Mouse (Mus musculus) liver, postnatal 0 days (tissue): ENCODE measurements around the gene Trem2. TPM values are rescaled to one million over a fixed set of nuclear protein-coding genes. Genes with fewer than 3 reads are reported as not detected.
"Not testable (repeated sequence)": the region's sequence is repeated elsewhere in the genome, so short reads cannot be mapped to it uniquely, and the experiment has no call there.

Experiments
- ATAC-seq: fragments of 200-750 bp; cut with Nextera tagmentation; 2 replicates; pipeline ENCODE4 v1.8.0; 2017; ENCODE audit warnings: mild to moderate bottlenecking, moderate library complexity
- DNase-seq: peaks from one replicate; pipeline ENCODE4 v3.0.0-alpha.2; 2016
- H3K27ac ChIP-seq: fragments of 300-500 bp; sonication (generic); 2 replicates; pipeline ENCODE4 v1.5.1; 2014; ENCODE audit warnings: antibody characterized with exemption, moderate library complexity, mild to moderate bottlenecking, low read depth
- H3K27me3 ChIP-seq: fragments of 300-500 bp; sonication (generic); 2 replicates; pipeline ENCODE4 v1.6.1; 2014; ENCODE audit warnings: low read length, control low read depth, mixed read lengths; ENCODE audit not compliant: insufficient read depth
- H3K36me3 ChIP-seq: fragments of 300-500 bp; sonication (generic); replicated peaks from 2 replicates; pipeline ENCODE4 v1.6.1; 2014; ENCODE audit warnings: mild to moderate bottlenecking, control low read depth, low read length, moderate library complexity, mixed read lengths; ENCODE audit not compliant: insufficient read depth
- H3K4me1 ChIP-seq: fragments of 300-500 bp; sonication (generic); 2 replicates; pipeline ENCODE4 v1.6.1; 2014; ENCODE audit warnings: antibody characterized with exemption, mild to moderate bottlenecking, control low read depth; ENCODE audit not compliant: insufficient read depth
- H3K4me2 ChIP-seq: fragments of 300-500 bp; sonication (generic); 2 replicates; pipeline ENCODE4 v1.6.1; 2014; ENCODE audit warnings: low read depth, mild to moderate bottlenecking, low read length, moderate library complexity, mixed read lengths
- H3K4me3 ChIP-seq: fragments of 300-500 bp; sonication (generic); 2 replicates; pipeline ENCODE4 v1.5.1; 2014; ENCODE audit warnings: low read depth, low read length
- H3K9ac ChIP-seq: fragments of 300-500 bp; sonication (generic); replicated peaks from 2 replicates; pipeline ENCODE4 v1.6.1; 2014; ENCODE audit warnings: mild to moderate bottlenecking, moderate library complexity
- H3K9me3 ChIP-seq: fragments of 300-500 bp; sonication (generic); 2 replicates; pipeline ENCODE4 v1.6.1; 2016; ENCODE audit warnings: mild to moderate bottlenecking, control low read depth, low read length, mixed read lengths
- CTCF ChIP-seq: sonication (generic); IDR thresholded peaks from 2 replicates; pipeline ENCODE4 v1.5.1; 2016; ENCODE audit warnings: antibody characterized with exemption, low read depth
- EP300 ChIP-seq: IDR thresholded peaks from 2 replicates; pipeline ENCODE4 v1.6.1; 2016; ENCODE audit warnings: antibody characterized with exemption, low read depth, mild to moderate bottlenecking
- WGBS: fragments of 180-500 bp; shearing (Covaris S2); extraction: QIAGEN DNeasy Blood & Tissue Kit; methylation state at CpG from one replicate; pipeline ENCODE4 v1.1.7; 2014; ENCODE audit not compliant: insufficient replicate concordance; 5-methylcytosine and 5-hydroxymethylcytosine counted together
- polyA plus RNA-seq: library from polyadenylated mRNA; unstranded; fragments of >200 nt; fragmentation: Nextera tagmentation; extraction: Ambion mirVana; gene quantifications from 2 replicates; pipeline ENCODE4 v1.2.1, GENCODE M21; 2015

Gene Trem2
- polyA plus RNA-seq, 1 experiment from 2014 or later, result 5.6 TPM

GRCm38 (mm10) chr17:48312124-48312523, 34.1 kb upstream of the Trem2 start:
- Histone ChIP-seq H3K36me3 (peaks cover 2% of the 10 kb centered on the region; the same call in 1 of the 2 replicates), H3K4me2 (no peak overlapping the region), H3K4me3 (no peak overlapping the region), H3K27me3 (no peaks in the 10 kb centered on the region), H3K9ac (no peak overlapping the region), H3K9me3 (no peaks in the 10 kb centered on the region), H3K4me1 (no peaks in the 10 kb centered on the region), H3K27ac (no peak overlapping the region)
- TF ChIP-seq CTCF (no peak), EP300 (no peak)
- ATAC-seq (no peak), DNase-seq (no peak)
- WGBS, result 48% methylated on average over 2 of the region's 2 CpGs

GRCm38 (mm10) chr17:48315905-48316579, 30.2 kb upstream of the Trem2 start, which contains the start of gene B430306N03Rik:
TSS of gene B430306N03Rik (plus strand) at chr17:48316141.
- 35% methylated on average over 3 of the region's 3 CpGs for WGBS
- H3K27me3 ChIP-seq, H3K9ac ChIP-seq, H3K4me1 ChIP-seq, H3K9me3 ChIP-seq, H3K36me3 ChIP-seq, ATAC-seq, DNase-seq: not testable (repeated sequence)
- H3K27ac ChIP-seq, result peak within 1 kb of the TSS; percentile 71
- H3K4me3 ChIP-seq, result peak within 1 kb of the TSS; percentile 22
- H3K4me2 ChIP-seq, result peak within 1 kb of the TSS; percentile 58; the same call in 1 of the 2 replicates

GRCm38 (mm10) chr17:48318686-48319085, 27.5 kb upstream of the Trem2 start:
- no peak overlapping the region for H3K27ac ChIP-seq
- peaks cover 15% of the 10 kb centered on the region for H3K4me1 ChIP-seq
- DNase-seq (no peak), ATAC-seq (no peak)
- H3K36me3 ChIP-seq, result no peaks in the 10 kb centered on the region; the same call in 1 of the 2 replicates
- no peaks in the 10 kb centered on the region for H3K9me3 ChIP-seq
- TF ChIP-seq EP300, result no peak
- TF ChIP-seq CTCF, result no peak
- H3K9ac ChIP-seq, result no peak overlapping the region
- peak overlapping the region; percentile 58; the same call in 1 of the 2 replicates for H3K4me2 ChIP-seq
- 85% methylated on average over 1 of the region's 1 CpGs for WGBS
- H3K4me3 ChIP-seq, result no peak overlapping the region
- no peaks in the 10 kb centered on the region for H3K27me3 ChIP-seq

- WGBS, result 69% methylated on average over 2 of the region's 2 CpGs
- H3K4me2 ChIP-seq, result no peak overlapping the region
- no peak overlapping the region for H3K9ac ChIP-seq
- no peaks in the 10 kb centered on the region; the same call in 1 of the 2 replicates for H3K36me3 ChIP-seq
- peaks cover 18% of the 10 kb centered on the region for H3K4me1 ChIP-seq
- H3K9me3 ChIP-seq, result no peaks in the 10 kb centered on the region
- no peak for DNase-seq
- no peak overlapping the region for H3K4me3 ChIP-seq
- no peaks in the 10 kb centered on the region for H3K27me3 ChIP-seq
- TF ChIP-seq EP300, result no peak
- TF ChIP-seq CTCF, result no peak
- ATAC-seq, result no peak
- H3K27ac ChIP-seq, result no peak overlapping the region
These were observed 24.9 kb upstream of the Trem2 start for GRCm38 (mm10) chr17:48321279-48321678.

- no peaks in the 10 kb centered on the region for H3K9me3 ChIP-seq
- no peak overlapping the region for H3K9ac ChIP-seq
- H3K36me3 ChIP-seq, result no peaks in the 10 kb centered on the region; the same call in 1 of the 2 replicates
- ATAC-seq (no peak), DNase-seq (no peak)
- no peaks in the 10 kb centered on the region for H3K27me3 ChIP-seq
- H3K27ac ChIP-seq, result peak overlapping the region; percentile 74; the same call in 1 of the 2 replicates
- H3K4me2 ChIP-seq, result no peak overlapping the region
- no peak for TF ChIP-seq EP300
- no peak for TF ChIP-seq CTCF
- H3K4me3 ChIP-seq, result no peak overlapping the region
- H3K4me1 ChIP-seq, result peaks cover 18% of the 10 kb centered on the region
- WGBS, result 65% methylated on average over 3 of the region's 3 CpGs
These were observed 23.0 kb upstream of the Trem2 start for GRCm38 (mm10) chr17:48323236-48323635.

- no peaks in the 10 kb centered on the region for H3K27me3 ChIP-seq
- DNase-seq, result peak; percentile 57
- H3K4me3 ChIP-seq, result no peak overlapping the region
- 0 out of 2 replicates have a peak overlapping the region, but pooled peaks have one; percentile 4 for H3K4me2 ChIP-seq
- H3K36me3 ChIP-seq, result no peaks in the 10 kb centered on the region; the same call in 1 of the 2 replicates
- TF ChIP-seq CTCF (no peak), EP300 (peak; percentile 41; the same call in 1 of the 2 replicates)
- WGBS, result 43% methylated on average over 5 of the region's 5 CpGs
- peaks cover 18% of the 10 kb centered on the region for H3K4me1 ChIP-seq
- ATAC-seq, result peak; percentile 70
- peak overlapping the region; percentile 74 for H3K27ac ChIP-seq
- no peak overlapping the region for H3K9ac ChIP-seq
- H3K9me3 ChIP-seq, result no peaks in the 10 kb centered on the region
These were observed 21.9 kb upstream of the Trem2 start for GRCm38 (mm10) chr17:48324258-48324657.
